Mouse (Mus musculus): ENCODE data around the gene Abhd2.

Abhd2 gene

DNA sequence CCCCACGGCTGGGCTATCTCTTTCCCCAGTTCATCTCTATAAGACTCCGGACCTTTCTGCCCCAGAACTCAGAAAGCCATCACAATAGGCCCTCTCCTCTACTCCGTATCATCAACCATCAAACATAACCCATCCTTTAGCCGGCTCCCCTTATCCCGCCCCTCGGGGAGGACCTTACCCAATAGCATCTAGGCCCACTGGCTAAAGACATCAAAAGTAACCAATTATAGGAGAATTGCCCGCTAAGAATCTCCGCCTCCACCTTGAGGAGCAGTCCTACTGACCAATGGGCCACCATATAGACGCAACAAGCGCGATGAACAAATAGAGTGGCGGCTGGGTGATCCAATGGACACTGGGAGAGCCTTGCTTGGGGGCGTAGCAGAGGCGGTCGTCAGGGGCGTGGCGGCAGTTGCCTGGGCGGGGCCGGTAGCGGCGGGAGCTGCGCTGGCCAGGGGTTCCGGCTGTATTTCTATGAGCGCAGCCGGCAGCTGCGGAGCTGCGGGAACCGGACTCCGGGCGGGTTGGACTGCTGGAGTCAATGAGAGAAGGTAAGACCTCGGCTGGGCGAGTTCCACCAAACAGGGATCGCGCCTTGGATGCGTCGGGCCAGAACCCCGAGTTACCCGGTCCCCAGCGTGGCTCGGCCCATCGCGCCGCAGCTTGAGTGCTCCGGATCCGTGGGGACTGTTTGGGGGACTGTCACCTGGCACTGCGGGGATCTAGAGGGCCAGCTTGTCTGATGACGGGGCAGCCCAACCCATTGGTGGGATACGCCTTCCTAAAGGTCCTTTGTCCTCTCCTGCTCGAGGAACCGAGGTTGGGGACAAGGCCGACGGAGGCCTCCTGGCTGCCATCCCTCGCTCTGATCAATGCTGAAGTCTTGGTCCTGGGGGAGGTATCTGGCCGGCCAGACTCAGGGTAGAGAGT lies at the start of gene Abhd2:
Gene Abhd2 (plus strand): TSS at position 411 of the 930 bp plus-strand sequence.
- peak; percentile 99 for DNase-seq (ENCODE audit: low read depth, low spot score)

DNA sequence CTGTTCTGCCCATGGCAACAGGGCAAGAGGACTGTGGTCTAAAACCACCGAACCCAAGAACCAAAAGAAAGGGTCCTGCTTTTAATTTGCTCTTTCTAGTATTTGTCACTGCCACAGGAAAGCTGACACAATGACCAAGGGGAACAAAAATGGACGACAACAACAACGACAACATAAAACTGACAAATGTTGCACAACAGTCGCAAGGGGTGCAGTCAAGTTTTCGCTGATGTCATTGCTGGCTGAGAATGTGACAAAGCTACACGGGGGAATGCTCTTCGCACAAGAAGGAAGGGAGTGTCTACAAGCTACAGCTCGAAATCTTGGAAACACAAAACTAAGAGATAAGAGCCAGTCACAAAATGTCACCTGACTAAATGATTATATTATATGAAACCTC lies 47.5 kb upstream of the Abhd2 start:
- DNase-seq (ENCODE audit: low read depth, low spot score), result no peak

DNA sequence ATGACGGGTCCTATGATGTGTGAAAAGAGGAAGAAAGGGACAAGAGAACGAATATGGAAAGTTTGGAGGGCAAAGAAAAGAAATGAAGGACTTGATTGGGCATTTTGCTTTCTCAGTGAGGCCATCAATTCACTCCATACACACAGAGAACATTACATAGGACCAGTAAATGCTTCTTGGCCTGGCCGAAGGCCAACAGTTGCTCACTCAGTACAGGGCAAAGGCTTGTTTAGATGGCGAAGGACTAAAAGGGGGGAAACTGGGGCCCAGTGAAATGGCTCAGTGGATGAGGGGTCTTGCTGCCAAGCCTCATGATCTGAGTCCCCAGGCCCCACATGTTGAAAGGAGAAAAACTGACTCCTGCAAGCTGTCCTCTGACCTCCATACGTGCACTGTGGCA lies 46.8 kb upstream of the Abhd2 start:
- DNase-seq (ENCODE audit: low read depth, low spot score), result no peak

GRCm38 (mm10) chr7:79226834-79227486 lies 46.0 kb upstream of the Abhd2 start:
- no peak for DNase-seq (ENCODE audit: low read depth, low spot score)

GRCm38 (mm10) chr7:79228471-79228870 lies 44.5 kb upstream of the Abhd2 start:
- DNase-seq (ENCODE audit: low read depth, low spot score), result peak; percentile 57

DNA sequence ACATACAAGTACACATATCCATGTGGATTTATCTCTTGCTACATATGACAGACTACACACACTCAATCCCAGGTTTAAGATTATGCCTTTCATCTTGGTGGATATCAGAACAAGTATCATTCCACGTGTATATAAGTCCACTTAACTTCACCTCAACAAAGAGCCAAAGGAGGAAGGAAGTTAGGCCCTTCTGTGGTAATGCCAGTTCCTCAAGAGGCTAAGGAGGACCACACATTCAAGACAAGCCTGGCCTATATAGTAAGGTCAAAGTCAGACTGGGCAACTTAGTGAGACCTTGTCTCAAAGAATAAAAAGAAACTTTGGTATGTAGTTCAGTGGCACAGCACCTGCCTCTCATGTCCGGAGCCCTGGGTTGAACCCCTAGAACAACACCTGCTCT lies 41.4 kb upstream of the Abhd2 start:
- no peak for DNase-seq (ENCODE audit: low read depth, low spot score)

GRCm38 (mm10) chr7:79232048-79232447 lies 41.0 kb upstream of the Abhd2 start:
- DNase-seq (ENCODE audit: low read depth, low spot score), result no peak

DNA sequence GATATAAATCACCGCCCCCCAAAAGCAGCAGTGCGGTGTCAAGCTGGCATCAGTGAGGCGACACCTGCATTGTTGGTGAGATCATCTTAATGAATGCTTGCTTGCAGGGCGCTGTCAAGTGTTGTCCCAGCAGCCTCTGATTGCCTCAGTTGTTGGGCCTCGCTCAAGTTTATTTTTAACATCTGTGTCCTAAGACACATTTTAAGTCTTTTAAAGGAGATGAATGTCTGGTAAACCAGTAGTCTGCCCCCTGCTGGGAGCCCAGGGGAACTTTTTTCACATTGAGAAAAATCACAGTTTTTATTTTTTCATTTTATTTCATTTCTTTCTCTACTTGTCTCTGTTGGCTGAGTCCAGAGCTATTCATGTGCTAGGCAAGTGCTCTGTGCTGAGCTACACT lies 34.3 kb upstream of the Abhd2 start:
- DNase-seq (ENCODE audit: low read depth, low spot score), result peak; percentile 36

GRCm38 (mm10) chr7:79241931-79242625 lies 30.9 kb upstream of the Abhd2 start:
- DNase-seq (ENCODE audit: low read depth, low spot score), result no peak

DNA sequence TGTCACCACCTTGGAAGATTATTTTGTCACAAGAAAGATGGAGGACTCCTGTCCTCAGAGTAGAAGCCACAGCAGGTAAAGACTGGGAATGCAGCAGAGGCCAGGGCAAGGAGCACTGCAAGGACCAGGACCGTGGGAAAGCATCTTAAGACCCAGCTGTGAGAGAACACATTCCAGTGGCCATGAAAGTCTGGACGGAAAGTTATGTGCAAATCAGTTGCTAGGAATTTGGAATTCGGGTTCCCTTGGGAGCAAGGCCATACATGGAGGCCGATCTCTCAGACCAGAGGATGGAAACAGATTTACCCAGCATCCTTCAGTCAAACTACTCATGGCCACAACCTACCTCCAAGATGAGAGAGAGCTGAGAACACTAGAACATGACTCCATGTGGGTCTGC lies 29.8 kb upstream of the Abhd2 start:
- no peak for DNase-seq (ENCODE audit: low read depth, low spot score)

DNA sequence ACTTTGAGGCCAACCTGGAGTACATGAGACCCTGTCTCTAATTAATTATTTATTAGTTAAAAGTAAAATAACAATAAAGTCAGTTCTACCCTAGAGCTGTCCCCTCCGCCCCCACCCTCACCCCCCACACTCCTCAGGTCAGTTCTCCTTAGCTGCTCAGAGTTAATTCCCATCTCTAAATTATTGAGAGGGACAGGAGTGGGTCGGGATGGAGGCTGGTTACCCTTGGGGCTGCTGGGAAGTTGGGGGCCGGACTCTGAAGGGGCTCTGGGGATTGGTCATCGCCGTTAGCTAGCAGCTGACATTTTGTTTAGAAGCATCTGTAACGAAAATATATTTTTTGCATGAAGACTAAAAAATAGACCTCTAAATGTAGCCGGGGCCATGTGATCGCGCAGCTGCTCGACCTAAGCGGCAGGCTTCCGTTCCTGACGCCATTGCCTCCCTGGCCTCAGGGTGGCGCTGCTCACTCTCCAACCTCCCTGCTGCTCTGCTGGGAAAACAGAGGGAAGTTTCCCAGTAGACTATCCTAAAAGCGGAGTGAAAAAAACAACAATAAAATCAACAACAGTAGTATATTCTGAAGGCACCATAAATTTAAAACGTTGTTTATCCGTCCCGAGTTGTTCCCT lies 26.8 kb upstream of the Abhd2 start:
- DNase-seq (ENCODE audit: low read depth, low spot score), result peak; percentile 50

DNA sequence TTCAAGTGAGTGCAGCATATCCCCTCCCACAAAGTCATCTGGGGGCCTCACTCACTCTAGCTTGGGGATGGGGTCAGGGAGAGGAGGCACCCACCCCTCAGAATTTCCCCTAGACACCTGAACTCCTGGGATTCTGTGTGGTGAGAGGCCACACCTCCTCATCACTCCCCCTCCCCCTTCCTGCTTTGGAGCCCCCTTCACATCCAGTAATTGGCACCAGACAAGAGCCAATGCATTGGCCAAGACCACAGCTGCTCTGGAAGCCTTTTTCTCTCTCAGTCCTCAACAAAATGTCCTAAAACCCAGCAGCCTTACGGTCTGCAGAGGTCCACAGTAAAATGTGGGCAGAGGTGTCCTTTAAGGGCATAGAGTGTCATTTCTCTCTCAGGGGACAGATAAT lies 25.6 kb upstream of the Abhd2 start:
- DNase-seq (ENCODE audit: low read depth, low spot score), result no peak

GRCm38 (mm10) chr7:79247881-79248389 lies 25.1 kb upstream of the Abhd2 start:
- no peak for DNase-seq (ENCODE audit: low read depth, low spot score)

DNA sequence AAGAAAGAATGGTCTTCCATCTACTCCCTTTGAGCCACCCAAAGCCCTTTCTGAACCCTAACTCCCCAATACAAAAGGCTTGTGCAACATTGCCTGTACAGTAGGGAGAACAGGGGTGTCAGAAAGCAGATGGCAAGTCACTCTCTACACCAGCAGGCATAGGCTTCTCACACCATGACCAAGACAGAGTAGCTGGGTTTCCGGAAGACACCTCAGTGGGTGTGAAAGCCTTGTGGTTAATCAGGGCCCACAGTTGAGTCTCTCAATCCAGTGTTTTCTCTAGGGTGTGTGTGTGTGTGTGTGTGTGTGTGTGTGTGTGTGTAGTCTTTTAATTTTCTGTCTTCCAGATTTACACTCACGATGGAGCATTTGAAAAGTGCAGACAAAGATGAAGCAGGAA lies 23.4 kb upstream of the Abhd2 start:
- DNase-seq (ENCODE audit: low read depth, low spot score), result peak; percentile 66

DNA sequence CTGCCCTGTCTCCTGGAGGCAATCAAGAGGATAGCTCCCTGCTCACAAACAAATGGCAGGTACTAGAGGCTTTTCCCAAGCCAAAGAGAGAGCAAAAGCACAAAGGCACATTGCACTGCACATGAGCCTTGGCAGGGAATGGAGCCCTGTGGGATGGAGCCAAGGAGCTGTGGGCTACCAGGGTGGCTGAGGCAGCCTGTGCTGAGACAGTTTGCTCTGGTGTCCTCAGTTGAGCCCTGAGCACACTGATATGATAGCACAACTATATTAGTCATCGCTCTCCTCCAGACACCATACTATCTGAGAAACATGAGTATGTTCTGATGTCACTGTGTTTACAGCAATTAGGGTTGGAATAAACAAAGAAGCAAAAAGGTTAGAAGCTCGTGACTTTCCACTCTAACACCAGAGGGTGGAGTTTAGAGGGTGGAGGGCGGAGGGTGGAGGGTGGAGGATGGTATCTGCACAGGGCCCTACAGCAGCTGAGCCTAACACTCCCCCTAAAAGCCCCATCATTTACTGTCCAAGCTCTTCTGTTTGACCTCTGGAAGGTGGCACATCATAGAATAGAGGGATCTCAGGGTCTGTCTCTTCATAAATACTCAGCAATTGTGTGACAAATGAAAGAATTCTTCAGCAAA lies 18.6 kb upstream of the Abhd2 start:
- DNase-seq (ENCODE audit: low read depth, low spot score), result no peak

DNA sequence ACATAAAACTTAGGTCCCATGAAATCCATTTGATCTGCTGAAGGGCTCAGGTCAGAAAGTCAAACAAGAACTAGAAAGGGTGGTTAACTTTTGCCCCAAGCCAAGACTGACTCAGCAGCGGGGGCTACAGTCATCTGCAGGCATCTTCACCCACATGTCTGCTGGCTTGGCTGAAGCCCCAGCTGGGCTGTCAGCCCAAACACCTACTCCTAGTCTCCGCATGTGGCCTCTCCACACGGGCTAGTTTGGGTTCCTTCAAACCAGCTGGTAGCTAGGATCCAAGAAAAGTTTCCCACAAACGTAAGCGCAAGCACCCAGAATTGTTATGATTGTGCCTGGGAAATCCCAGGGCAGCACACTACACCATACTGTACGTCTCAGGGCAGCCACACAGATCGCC lies 17.6 kb upstream of the Abhd2 start:
- no peak for DNase-seq (ENCODE audit: low read depth, low spot score)

GRCm38 (mm10) chr7:79255752-79256151 lies 17.2 kb upstream of the Abhd2 start:
- no peak for DNase-seq (ENCODE audit: low read depth, low spot score)

DNA sequence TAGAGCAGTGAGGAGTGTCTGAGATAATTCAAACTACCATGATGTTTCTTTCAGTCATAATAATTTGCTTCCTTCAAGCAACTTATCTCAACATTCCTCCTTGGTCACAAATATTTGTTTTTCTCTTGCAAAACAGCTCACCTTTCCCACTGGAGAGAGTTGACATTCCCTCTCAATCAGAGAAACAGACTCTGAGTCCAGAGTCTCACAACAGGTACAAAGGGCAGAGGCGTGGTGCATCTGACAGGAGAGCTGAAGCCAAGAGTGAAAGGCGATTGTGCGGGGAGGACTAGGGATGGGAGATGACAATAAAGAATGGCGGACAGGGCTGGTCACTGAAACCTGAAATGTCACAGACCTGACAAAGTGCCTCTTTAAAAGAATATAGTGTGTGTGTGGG lies 16.3 kb upstream of the Abhd2 start:
- no peak for DNase-seq (ENCODE audit: low read depth, low spot score)

DNA sequence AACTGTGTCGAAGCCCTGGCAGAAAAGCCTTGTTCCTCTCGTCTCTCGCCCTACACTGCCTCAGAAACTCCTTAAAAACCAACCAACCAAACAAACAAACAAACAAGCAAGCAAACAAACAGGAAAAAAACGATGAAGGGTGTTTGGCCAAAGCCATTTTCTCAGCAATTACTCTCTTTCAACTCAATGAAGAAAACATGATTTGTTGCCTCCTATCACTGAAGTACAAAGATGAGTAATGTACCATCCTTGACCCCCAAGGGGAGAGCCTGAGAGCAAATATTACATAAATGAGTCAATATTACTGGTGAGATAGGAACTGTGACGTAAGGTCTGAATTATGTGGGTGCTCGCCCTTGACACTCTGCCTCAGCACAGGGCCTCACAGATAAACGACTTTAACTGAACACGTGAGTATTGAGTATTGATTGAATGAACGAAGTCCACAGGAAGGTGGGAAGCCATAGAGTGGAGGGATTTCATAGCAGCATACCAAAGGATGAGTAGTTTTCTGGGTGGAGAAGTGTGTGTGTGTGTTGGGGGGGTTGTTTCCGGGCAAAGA lies 13.9 kb upstream of the Abhd2 start:
- DNase-seq (ENCODE audit: low read depth, low spot score), result no peak

- peak; percentile 26 for DNase-seq (ENCODE audit: low read depth, low spot score)
These were observed 10.5 kb upstream of the Abhd2 start for GRCm38 (mm10) chr7:79262478-79262877.

- no peak for DNase-seq (ENCODE audit: low read depth, low spot score)
These were observed 9.2 kb upstream of the Abhd2 start for GRCm38 (mm10) chr7:79263776-79264175.

Measured in CD4-positive helper T cell, adult 2 months (primary cell).